20 mouse cellular contexts compared by ENCODE assay signal in genomic region chr7:82405466-82406045, GRCm38 (mm10).
DNase-seq lines count a peak whose midpoint lies in the region; ATAC-seq and TF ChIP-seq lines count a peak whose summit lies in the region.
"Had no signal": no experiment of that assay in that cellular context is flagged by ENCODE, and none has a peak within 500 bp of the region (broad histone marks: within the 10 kb centered on the region; RNA-seq: fewer than 3 reads in every experiment).

No protein-coding gene starts in this region.

- H3K36me3 ChIP-seq in lung, embryonic 14.5 days (ENCODE audit: insufficient read depth) = no peaks in the 10 kb centered on the region
- H3K36me3 ChIP-seq: embryonic facial prominence, embryonic 13.5 days; forebrain, embryonic 10.5 days; heart, embryonic 13.5 days; hindbrain, embryonic 12.5 days had no signal

- no peaks in the 10 kb centered on the region for H3K4me1 ChIP-seq in lung, embryonic 14.5 days (ENCODE audit: insufficient read depth)
- H3K4me1 ChIP-seq: forebrain, embryonic 10.5 days; heart, embryonic 13.5 days; hindbrain, embryonic 12.5 days had no signal

- H3K27me3 ChIP-seq in lung, embryonic 14.5 days (ENCODE audit: insufficient read depth, low read length) = no peaks in the 10 kb centered on the region
- H3K27me3 ChIP-seq: CH12.LX; heart, embryonic 13.5 days; hindbrain, embryonic 12.5 days had no signal

- no peak overlapping the region for H3K9ac ChIP-seq in lung, embryonic 14.5 days
- H3K9ac ChIP-seq: embryonic facial prominence, embryonic 13.5 days; heart, embryonic 13.5 days; hindbrain, embryonic 12.5 days had no signal

- ATAC-seq in lung, embryonic 14.5 days (ENCODE audit: insufficient read depth) = no peak
- ATAC-seq: forebrain, embryonic 14.5 days; hindbrain, embryonic 16.5 days; inflammation-experienced regulatory T-cells, adult 6 months; intestine, postnatal 0 days had no signal

- no peak overlapping the region for H3K27ac ChIP-seq in lung, embryonic 14.5 days (ENCODE audit: low read depth)
- H3K27ac ChIP-seq: embryonic facial prominence, embryonic 13.5 days; forebrain, embryonic 10.5 days; heart, embryonic 13.5 days; hindbrain, embryonic 12.5 days had no signal

- WGBS in lung, embryonic 14.5 days = 68% methylated on average over 9 of the region's 9 CpGs

- DNase-seq in lung, embryonic 14.5 days = peak; percentile 19
- DNase-seq in lung, postnatal 14 days = no peak
- peak; percentile 93 for DNase-seq in Muller cell, postnatal 12 days (ENCODE audit: inconsistent ontology term)
- DNase-seq in fibroblast of lung, adult 2 months (ENCODE audit: low read depth) = peak; percentile 89
- no peak for DNase-seq in gastrocnemius, postnatal 10 days
- DNase-seq in gastrocnemius, postnatal 36 days = no peak
- DNase-seq: adrenal gland, postnatal 10 days; cerebellum, adult 11-12 months; cerebellum, adult 9-10 months; cerebellum, postnatal 36 days; heart, postnatal 36 days had no signal

- TF ChIP-seq CTCF in lung, embryonic 14.5 days (IDR thresholded peaks at IDR 0.05; ENCODE audit: low read depth) = no peak

- H3K9me3 ChIP-seq in lung, embryonic 14.5 days (ENCODE audit: low read depth, low read length) = no peaks in the 10 kb centered on the region
- H3K9me3 ChIP-seq: embryonic facial prominence, embryonic 13.5 days; forebrain, embryonic 10.5 days; heart, embryonic 13.5 days; hindbrain, embryonic 12.5 days had no signal

- intact Hi-C loops in gastrocnemius, postnatal 36 days (cut with DNase I) = no loop called here

- H3K4me3 ChIP-seq in lung, embryonic 14.5 days (ENCODE audit: low read depth, low read length) = no peak overlapping the region
- H3K4me3 ChIP-seq: embryonic facial prominence, embryonic 13.5 days; forebrain, embryonic 10.5 days; heart, embryonic 13.5 days; hindbrain, embryonic 12.5 days had no signal

- no peak overlapping the region for H3K4me2 ChIP-seq in lung, embryonic 14.5 days
- H3K4me2 ChIP-seq: embryonic facial prominence, embryonic 13.5 days; heart, embryonic 13.5 days; hindbrain, embryonic 12.5 days had no signal

Comparison
In these comparisons a context has a peak if more than half of its experiments do, and no peak if none do; other contexts are left out.
1. DNase-seq: peak in lung, embryonic 14.5 days (single experiment), Muller cell, postnatal 12 days (single experiment) and fibroblast of lung, adult 2 months (single experiment); none in lung, postnatal 14 days (single experiment), gastrocnemius, postnatal 10 days (single experiment) and gastrocnemius, postnatal 36 days (0 of 2).